Mouse (Mus musculus) forebrain, embryonic 14.5 days (tissue): ENCODE measurements around the gene Sh2d2a. TPM values are rescaled to one million over a fixed set of nuclear protein-coding genes. Genes with fewer than 3 reads are reported as not detected.
A peak's percentile ranks its signal among the peaks of the same experiment; 100 is the strongest.
"Not testable (repeated sequence)": the region's sequence is repeated elsewhere in the genome, so short reads cannot be mapped to it uniquely, and the experiment has no call there.

ENCODE experiments used
- ATAC-seq: fragments of 200-750 bp; cut with Nextera tagmentation; 2 replicates; pipeline ENCODE4 v1.8.0; 2017; ENCODE audit warnings: mild to moderate bottlenecking, moderate library complexity
- DNase-seq: peaks from one replicate; pipeline ENCODE4 v3.0.0-alpha.2; 2015; ENCODE audit warnings: low spot score
- H3K27ac ChIP-seq: fragments of 300-500 bp; sonication (generic); 2 replicates; pipeline ENCODE4 v1.5.1; 2014; ENCODE audit warnings: low read depth, mild to moderate bottlenecking, control low read depth, low read length, moderate library complexity
- H3K27me3 ChIP-seq: fragments of 300-500 bp; sonication (generic); replicated peaks from 2 replicates; pipeline ENCODE4 v1.6.1; 2014; ENCODE audit warnings: low read length, control low read depth, mixed read lengths; ENCODE audit not compliant: control insufficient read depth, insufficient read depth
- H3K36me3 ChIP-seq: fragments of 300-500 bp; sonication (generic); 2 replicates; pipeline ENCODE4 v1.6.1; 2014; ENCODE audit warnings: low read length, control low read depth; ENCODE audit not compliant: control insufficient read depth, insufficient read depth
- H3K4me1 ChIP-seq: fragments of 300-500 bp; sonication (generic); 2 replicates; pipeline ENCODE4 v1.6.1; 2014; ENCODE audit warnings: antibody characterized with exemption, low read length, control low read depth; ENCODE audit not compliant: control insufficient read depth, insufficient read depth
- H3K4me2 ChIP-seq: fragments of 300-500 bp; sonication (generic); 2 replicates; pipeline ENCODE4 v1.6.1; 2014; ENCODE audit warnings: mild to moderate bottlenecking, control low read depth, low read length
- H3K4me3 ChIP-seq: fragments of 300-500 bp; sonication (generic); 2 replicates; pipeline ENCODE4 v1.5.1; 2014; ENCODE audit warnings: low read depth, low read length, control low read depth
- H3K9ac ChIP-seq: fragments of 300-500 bp; sonication (generic); 2 replicates; pipeline ENCODE4 v1.6.1; 2014; ENCODE audit warnings: mild to moderate bottlenecking, low read length, control low read depth, moderate library complexity
- H3K9me3 ChIP-seq: fragments of 300-500 bp; sonication (generic); replicated peaks from 2 replicates; pipeline ENCODE4 v1.6.1; 2016; ENCODE audit warnings: low read length, control low read depth, mixed read lengths; ENCODE audit not compliant: control insufficient read depth
- WGBS: fragments of 180-500 bp; shearing (Covaris S2); extraction: QIAGEN DNeasy Blood & Tissue Kit; methylation state at CpG from one replicate; pipeline ENCODE4 v1.1.7; 2014; 5-methylcytosine and 5-hydroxymethylcytosine counted together
- polyA plus RNA-seq: library from polyadenylated mRNA; unstranded; fragments of >200 nt; fragmentation: Nextera tagmentation; extraction: Ambion mirVana; gene quantifications from 2 replicates; pipeline ENCODE4 v1.2.1, GENCODE M21; 2014

The Sh2d2a gene
- polyA plus RNA-seq, 1 experiment from 2014 or later = not detected

GRCm38 (mm10) chr3:87877730-87878129 lies 31.2 kb downstream of the Sh2d2a start:
- H3K4me1 ChIP-seq = peaks cover 2% of the 10 kb centered on the region; the same call in 1 of the 2 replicates
- ATAC-seq = no peak
- H3K4me2 ChIP-seq = no peak overlapping the region
- no peaks in the 10 kb centered on the region for H3K27me3 ChIP-seq
- no peak overlapping the region for H3K4me3 ChIP-seq
- H3K9ac ChIP-seq = no peak overlapping the region
- no peak for DNase-seq
- 95% methylated on average over 4 of the region's 4 CpGs for WGBS
- H3K9me3 ChIP-seq = no peaks in the 10 kb centered on the region
- peaks cover 25% of the 10 kb centered on the region for H3K36me3 ChIP-seq
- H3K27ac ChIP-seq = no peak overlapping the region

GRCm38 (mm10) chr3:87884291-87884690 lies 37.7 kb downstream of the Sh2d2a start:
- peaks cover 18% of the 10 kb centered on the region for H3K4me1 ChIP-seq
- DNase-seq (no peak), ATAC-seq (no peak)
- H3K27ac ChIP-seq = peak overlapping the region; percentile 9; the same call in 1 of the 2 replicates
- H3K27me3 ChIP-seq = no peaks in the 10 kb centered on the region
- H3K9me3 ChIP-seq = no peaks in the 10 kb centered on the region
- peak overlapping the region; percentile 96 for H3K9ac ChIP-seq
- peaks cover 11% of the 10 kb centered on the region for H3K36me3 ChIP-seq
- 3% methylated on average over 3 of the region's 3 CpGs for WGBS
- H3K4me2 ChIP-seq = peak overlapping the region; percentile 80
- peak overlapping the region; percentile 93 for H3K4me3 ChIP-seq

GRCm38 (mm10) chr3:87884708-87885251 lies 38.2 kb downstream of the Sh2d2a start:
- no peaks in the 10 kb centered on the region for H3K27me3 ChIP-seq
- ATAC-seq = peak; percentile 2; the same call in 1 of the 2 replicates
- 0% methylated on average over 25 of the region's 28 CpGs for WGBS

GRCm38 (mm10) chr3:87885281-87886003 lies 38.9 kb downstream of the Sh2d2a start, which contains the start of gene Prcc:
Gene Prcc, minus strand, starts transcription at chr3:87885608.
- peaks cover 18% of the 10 kb centered on the region for H3K4me1 ChIP-seq
- ATAC-seq = peak; percentile 98
- no peaks in the 10 kb centered on the region for H3K9me3 ChIP-seq
- H3K4me2 ChIP-seq = peak within 1 kb of the TSS; percentile 80
- H3K9ac ChIP-seq = peak within 1 kb of the TSS; percentile 96
- DNase-seq = peak; percentile 100
- H3K27me3 ChIP-seq = no peaks in the 10 kb centered on the region
- H3K27ac ChIP-seq = peak within 1 kb of the TSS; percentile 66; the same call in 1 of the 2 replicates
- under 1% methylated on average over 33 of the region's 33 CpGs for WGBS
- H3K36me3 ChIP-seq = peaks cover 7% of the 10 kb centered on the region
- peak within 1 kb of the TSS; percentile 93 for H3K4me3 ChIP-seq

More at GRCm38 (mm10) chr3:87884708-87885251, 38.2 kb downstream of the Sh2d2a start:
- Histone ChIP-seq H3K9me3 (no peaks in the 10 kb centered on the region), H3K9ac (peak overlapping the region; percentile 96), H3K4me1 (peaks cover 18% of the 10 kb centered on the region), H3K36me3 (peaks cover 11% of the 10 kb centered on the region), H3K4me3 (peak overlapping the region; percentile 93), H3K27ac (peak overlapping the region; percentile 66; the same call in 1 of the 2 replicates), H3K4me2 (peak overlapping the region; percentile 80)
- DNase-seq = peak; percentile 25

DNA sequence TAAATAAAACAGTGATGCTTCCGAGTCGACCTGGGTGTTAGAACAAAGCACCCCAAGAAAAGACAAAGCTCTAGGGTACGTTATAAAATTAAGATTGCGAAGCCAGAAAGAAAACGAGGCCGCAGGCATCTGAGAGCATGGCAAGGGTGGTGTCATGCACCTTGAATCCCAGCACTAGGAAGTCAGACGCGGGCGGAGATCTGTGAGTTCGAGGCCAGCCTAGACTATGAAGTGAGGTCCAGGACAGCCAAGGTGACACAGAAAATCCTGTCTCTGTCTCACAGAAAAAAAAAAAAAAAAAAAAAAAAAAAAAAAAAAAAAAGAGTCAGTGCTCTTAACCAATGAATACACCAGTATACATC lies 39.4 kb downstream of the Sh2d2a start:
- ATAC-seq = no peak; the same call in 1 of the 2 replicates
- Histone ChIP-seq H3K9ac (peak overlapping the region; percentile 26; the same call in 1 of the 2 replicates), H3K4me1 (peaks cover 18% of the 10 kb centered on the region), H3K27me3 (no peaks in the 10 kb centered on the region), H3K4me2 (peak overlapping the region; percentile 46), H3K9me3 (no peaks in the 10 kb centered on the region), H3K27ac (no peak overlapping the region), H3K36me3 (0 out of 2 replicates have a peak, but pooled peaks cover 4% of the 10 kb centered on the region), H3K4me3 (peak overlapping the region; percentile 93)
- 13% methylated on average over 10 of the region's 10 CpGs for whole genome bisulfite sequencing
- DNase-seq = no peak

GRCm38 (mm10) chr3:87886416-87886815 lies 39.9 kb downstream of the Sh2d2a start:
- Histone ChIP-seq H3K4me2 (peak overlapping the region; percentile 46), H3K27ac (no peak overlapping the region), H3K9ac (no peak overlapping the region), H3K9me3 (no peaks in the 10 kb centered on the region), H3K4me1 (peaks cover 18% of the 10 kb centered on the region), H3K27me3 (no peaks in the 10 kb centered on the region), H3K36me3 (no peaks in the 10 kb centered on the region), H3K4me3 (peak overlapping the region; percentile 93; the same call in 1 of the 2 replicates)
- no peak for DNase-seq
- no peak for ATAC-seq
- 83% methylated on average over 6 of the region's 6 CpGs for WGBS

GRCm38 (mm10) chr3:87887400-87887799 lies 40.8 kb downstream of the Sh2d2a start:
- H3K9ac ChIP-seq, H3K9me3 ChIP-seq, DNase-seq, H3K4me3 ChIP-seq, H3K4me2 ChIP-seq, H3K36me3 ChIP-seq, H3K27me3 ChIP-seq, H3K27ac ChIP-seq, ATAC-seq: not testable (repeated sequence)
- WGBS = 80% methylated on average over 4 of the region's 4 CpGs
- H3K4me1 ChIP-seq = peaks cover 17% of the 10 kb centered on the region

- ATAC-seq (no peak), DNase-seq (no peak)
- H3K9me3 ChIP-seq = no peaks in the 10 kb centered on the region
- H3K36me3 ChIP-seq = no peaks in the 10 kb centered on the region
- H3K4me1 ChIP-seq = no peaks in the 10 kb centered on the region
- H3K4me2 ChIP-seq = no peak overlapping the region
- H3K27ac ChIP-seq = no peak overlapping the region
- 43% methylated on average over 3 of the region's 3 CpGs for WGBS
- no peaks in the 10 kb centered on the region for H3K27me3 ChIP-seq
- H3K4me3 ChIP-seq = no peak overlapping the region
- no peak overlapping the region for H3K9ac ChIP-seq
Observed at GRCm38 (mm10) chr3:87891481-87891880, 44.9 kb downstream of the Sh2d2a start.
